Mouse (Mus musculus): Measurements from ENCODE around the gene Galnt10. TPM values are rescaled to one million over a fixed set of nuclear protein-coding genes. Genes with fewer than 3 reads are reported as not detected.

Galnt10 gene
- total RNA-seq, 4 experiments from 2014 or later, result 7.2 to 9.4 (median 8.6) TPM

DNA sequence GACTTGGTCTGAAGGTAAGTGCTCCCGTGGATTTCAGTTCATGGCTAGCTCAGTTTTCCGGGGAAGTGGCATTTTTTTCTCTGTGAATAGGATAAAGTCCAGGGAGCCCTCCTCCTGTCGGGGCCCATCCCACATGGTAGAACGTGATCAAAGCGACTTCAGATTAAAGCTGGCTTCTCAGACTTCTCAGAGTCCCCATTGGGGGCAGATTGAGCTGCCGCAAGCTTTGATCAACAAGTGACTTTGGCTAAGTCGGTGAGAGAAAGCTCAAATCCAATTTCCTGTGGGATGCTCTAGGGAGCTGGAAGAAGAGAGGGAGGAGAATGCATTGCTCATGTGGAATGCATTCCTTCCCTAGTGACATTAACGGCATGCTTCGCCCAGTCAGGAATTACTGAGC, 10.1 kb upstream of the Galnt10 start:
- DNase-seq (ENCODE audit: low spot score in 2 of 2), result no peak

GRCm38 (mm10) chr11:57643691-57644090, 1.6 kb upstream of the Galnt10 start:
- no peak for DNase-seq (ENCODE audit: low spot score in 2 of 2)

DNA sequence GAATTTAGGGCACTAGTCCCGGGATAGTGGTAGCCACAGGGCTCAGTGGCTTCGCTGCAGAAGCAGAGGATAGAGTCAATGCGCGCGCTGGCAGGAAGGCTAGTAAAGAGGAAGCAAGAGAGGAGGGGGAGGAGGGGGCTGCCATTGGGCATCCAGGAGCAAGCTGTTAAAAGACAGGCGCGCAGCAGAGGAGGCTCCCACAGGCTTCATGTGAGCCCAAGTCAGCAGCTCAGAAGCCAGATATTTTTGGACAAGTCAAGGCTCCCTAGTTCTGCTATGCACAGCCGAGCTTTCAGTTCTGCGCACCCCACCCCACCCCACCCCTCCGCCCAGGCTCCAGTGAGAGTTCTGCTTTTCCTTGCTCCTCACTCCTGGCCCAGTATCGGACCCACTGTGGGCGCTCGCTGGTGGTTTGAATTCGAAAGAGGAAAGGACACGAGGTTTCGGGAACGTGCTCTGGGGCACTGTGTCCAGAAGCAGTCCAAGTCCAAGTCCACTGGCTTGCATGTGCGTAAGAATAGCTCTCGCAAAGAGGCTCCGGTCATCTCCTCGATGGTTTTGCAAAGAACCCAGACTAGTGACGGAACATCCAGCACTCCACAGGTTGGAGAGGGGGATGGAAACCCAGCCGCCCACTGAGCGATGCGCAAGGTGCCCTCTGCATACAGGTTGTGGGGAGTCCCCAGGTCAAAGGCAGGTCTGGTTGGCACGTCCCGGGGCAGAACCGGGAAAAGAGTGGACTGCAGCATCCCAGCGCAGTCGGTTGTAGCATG, 811 bp upstream of the Galnt10 start:
- DNase-seq (ENCODE audit: low spot score in 2 of 2), result no peak

DNA sequence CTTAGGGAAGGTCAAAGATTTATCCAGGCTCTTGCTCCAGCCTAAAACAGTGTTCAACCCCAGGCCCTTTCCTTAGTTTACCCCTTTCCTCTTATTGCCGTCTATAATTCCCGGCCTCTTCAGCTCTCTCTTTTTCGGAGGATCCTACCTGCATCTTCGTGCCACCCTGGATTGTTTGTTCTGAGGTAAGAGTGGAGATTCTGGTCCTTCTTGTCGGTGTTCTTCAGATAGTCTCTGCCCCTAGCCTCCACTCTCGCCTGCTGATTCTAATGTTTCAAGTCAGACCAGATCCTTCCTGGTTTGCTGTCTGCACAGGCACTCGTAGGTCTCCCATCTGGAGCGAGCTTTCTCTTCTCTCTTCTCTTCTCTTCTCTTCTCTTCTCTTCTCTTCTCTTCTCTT, 605 bp downstream of the Galnt10 start:
- DNase-seq (ENCODE audit: low spot score in 2 of 2), result no peak

DNA sequence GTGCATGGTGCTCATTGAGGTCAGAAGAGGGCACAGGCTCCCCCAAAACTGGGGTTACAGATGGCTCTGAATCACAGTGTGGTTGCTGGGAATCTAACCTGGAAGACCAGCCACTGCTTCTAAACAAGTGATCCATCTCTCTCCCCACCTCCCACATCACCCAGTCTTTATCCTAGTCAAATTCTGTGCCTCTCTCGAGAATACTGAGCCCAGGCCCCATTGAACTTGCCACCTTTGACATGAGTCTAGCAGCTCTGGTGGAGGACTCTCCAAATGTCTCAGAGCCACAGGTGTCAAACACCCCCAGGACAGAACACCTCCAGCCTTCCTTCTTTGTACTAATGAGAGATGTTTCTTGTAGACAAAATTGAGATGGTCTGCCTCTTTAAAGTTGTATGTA, 1.2 kb downstream of the Galnt10 start:
- no peak for DNase-seq (ENCODE audit: low spot score in 2 of 2)

DNA sequence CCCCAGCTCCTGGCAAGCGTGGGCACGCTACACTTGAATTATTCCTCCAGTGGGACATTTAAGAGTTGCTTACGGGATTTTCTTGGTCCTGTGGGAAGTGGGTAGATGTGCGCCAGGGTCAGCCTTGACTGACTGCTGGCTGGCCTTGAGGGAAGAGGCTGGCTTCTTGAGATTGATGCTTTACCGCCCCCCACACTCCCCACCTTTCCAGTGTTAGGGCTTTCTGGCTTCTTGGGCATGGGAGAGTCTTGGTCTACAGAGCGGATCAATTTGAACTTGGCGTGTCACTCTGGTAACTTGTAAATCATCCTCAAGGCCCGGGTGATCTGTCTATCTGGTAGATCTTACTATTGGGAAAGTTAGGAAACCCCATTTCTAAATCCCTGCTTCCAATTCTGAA, 1.7 kb downstream of the Galnt10 start:
- DNase-seq (ENCODE audit: low spot score in 2 of 2), result no peak

DNA sequence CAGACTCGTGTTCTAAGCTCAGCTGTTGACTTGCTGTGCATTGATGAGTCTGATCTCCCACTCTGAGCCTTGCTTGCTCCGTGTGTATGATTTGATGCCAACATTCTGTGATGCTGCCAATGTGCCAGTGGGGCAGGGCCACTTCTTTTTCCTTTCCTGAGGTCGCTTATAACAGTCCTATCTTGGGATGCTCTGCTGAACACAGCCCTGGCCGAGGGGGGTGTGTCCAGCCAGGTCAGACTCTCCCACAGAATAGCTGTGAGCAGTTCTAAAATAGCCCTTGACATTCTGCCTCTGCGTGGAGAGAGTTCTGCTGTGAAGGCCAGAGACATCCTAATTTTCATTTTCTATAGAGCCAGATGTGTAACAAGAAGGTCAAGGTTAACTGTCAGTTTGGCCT, 2.2 kb downstream of the Galnt10 start:
- no peak for DNase-seq (ENCODE audit: low spot score in 2 of 2)

GRCm38 (mm10) chr11:57648196-57648800, 3.1 kb downstream of the Galnt10 start:
- DNase-seq (ENCODE audit: low spot score in 2 of 2), result no peak

GRCm38 (mm10) chr11:57649269-57649668, 4.0 kb downstream of the Galnt10 start:
- DNase-seq (ENCODE audit: low spot score in 2 of 2), result no peak

DNA sequence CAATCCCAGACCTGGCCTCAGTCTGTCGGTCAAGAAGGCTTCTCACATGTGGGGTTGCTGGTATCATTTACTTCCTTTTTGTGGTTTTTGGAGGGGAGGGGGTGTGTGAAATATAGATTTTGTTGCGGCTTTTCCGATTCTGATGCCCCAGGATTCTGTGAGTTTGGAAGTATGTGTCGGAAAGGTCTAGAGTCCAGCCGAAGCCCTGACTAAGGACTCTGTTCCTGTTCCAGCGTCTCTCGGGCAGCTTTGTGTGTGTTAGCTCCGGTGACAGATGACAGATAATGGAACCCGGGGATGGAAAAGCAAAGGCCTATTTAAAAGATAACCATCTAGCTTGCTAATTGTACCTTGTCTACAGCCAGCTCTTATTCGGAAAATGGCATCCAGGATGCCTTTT, 4.4 kb downstream of the Galnt10 start:
- DNase-seq (ENCODE audit: low spot score in 2 of 2), result no peak

DNA sequence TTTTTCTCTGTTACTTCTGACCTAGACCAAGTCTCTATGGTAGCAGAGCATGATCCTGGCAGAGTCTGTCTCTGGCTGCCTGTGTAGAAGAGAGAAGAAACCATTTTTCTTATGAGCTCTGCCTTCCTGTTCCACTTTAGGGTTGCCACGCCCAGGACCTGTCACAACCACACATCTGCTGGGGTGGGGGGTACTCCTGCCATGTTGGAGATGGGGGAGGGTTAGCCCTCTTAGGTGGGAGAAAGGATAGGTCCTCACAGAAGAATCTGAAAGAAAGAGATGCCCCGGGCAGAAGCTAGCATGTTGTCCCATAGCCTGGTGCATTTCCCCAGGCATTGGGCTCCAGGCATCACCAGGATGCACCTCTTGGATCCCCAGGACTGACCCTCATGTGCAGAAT, 5.6 kb downstream of the Galnt10 start:
- DNase-seq (ENCODE audit: low spot score in 2 of 2), result no peak

DNA sequence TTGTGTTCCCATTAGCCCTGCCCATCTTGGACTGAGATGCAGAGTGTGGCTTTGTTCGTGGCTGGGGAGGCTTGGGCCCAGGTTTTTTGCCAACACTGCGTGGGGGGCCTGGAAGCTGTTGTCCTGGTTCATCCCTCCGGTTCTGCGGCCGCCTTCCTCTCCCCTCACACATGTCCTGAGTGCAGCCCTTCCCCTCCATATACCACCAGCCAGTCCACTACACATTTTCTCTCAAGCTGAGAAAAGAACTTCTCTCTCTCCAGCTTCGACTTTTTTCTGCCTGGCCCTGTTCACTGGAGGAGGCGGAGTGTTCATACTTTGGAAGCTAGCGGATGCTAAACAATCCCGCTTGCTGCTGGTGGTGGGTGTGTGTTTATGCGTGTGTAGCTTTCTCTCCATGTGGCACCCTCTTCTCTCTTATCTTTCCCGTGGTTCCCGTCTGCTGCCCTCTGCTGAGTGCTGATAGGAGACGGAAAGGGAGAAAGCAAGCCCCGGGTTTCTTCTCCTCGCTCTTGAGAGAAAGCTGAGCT, 6.1 kb downstream of the Galnt10 start:
- peak in 1 of 2 experiments; percentile 67 for DNase-seq (ENCODE audit: low spot score in 2 of 2)

DNA sequence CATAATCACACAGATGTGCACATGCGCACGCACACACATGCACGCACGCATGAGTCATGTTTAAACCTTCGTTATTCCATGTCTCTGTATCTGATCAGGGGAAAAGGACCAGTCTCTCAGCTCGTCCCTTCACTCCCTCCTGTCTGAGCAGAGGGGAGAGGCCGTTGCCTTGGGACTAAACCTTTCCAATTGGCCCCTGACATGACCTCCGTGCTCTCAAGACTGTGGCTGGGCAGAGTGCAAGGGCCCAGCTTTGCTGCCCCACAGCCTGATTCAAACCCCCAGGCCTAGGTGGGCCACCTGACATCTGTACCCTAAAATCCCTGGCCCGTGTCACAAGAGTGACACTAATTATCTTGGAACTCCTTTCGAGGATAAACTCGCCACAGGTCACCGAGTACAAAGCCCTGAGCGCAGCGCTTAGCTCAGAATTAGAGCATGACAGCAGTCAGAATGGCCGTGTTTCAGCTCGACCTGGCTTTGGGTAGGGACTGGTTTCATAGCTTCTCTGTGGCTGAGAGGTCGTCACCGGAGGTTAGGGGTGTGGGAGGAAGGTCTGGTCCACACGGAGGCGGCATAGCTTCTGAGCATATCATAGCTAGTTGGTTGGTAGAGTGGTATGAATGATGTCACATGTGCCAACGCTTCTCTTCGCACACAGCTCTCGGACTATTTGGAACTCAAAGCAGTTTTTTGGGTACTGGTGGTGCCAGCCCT, 7.1 kb downstream of the Galnt10 start:
- no peak for DNase-seq (ENCODE audit: low spot score in 2 of 2)

DNA sequence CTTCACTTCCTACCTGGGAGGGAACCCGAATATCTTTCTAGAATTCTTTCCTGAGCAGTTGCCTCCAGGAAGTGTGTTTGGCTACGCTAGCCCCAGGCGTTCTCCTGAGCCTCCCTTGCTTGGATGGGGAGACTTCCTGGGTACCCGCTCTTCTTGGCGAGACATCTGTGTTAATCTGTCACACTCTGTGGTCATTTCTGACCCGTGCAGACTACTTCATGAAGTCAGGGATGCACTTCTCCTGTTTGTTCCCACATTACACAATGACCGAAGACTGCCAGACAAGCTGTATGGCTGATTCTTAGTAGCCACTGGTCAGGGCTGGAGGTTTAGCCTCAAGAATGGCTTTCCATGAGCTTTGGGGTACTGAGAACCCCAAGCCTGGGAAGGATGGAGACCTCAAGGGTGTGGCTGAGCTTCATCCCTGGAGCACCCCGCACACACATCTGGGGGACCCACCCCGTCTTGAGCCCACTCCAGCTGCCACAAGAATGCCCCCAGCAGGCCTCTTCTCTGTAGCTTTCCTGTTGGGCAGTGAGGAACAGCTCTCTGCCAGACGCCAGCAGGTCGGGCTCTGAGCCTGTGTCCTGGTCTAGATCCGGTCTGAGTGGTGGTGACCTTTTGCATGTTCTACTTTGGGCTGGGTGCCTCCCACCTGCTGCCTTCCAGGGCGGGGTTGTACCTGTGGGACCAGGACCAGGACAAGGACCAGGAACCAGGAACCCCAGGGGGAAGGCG, 7.8 kb downstream of the Galnt10 start:
- DNase-seq (ENCODE audit: low spot score in 2 of 2), result no peak

GRCm38 (mm10) chr11:57653796-57654195, 8.6 kb downstream of the Galnt10 start:
- no peak for DNase-seq (ENCODE audit: low spot score in 2 of 2)

DNA sequence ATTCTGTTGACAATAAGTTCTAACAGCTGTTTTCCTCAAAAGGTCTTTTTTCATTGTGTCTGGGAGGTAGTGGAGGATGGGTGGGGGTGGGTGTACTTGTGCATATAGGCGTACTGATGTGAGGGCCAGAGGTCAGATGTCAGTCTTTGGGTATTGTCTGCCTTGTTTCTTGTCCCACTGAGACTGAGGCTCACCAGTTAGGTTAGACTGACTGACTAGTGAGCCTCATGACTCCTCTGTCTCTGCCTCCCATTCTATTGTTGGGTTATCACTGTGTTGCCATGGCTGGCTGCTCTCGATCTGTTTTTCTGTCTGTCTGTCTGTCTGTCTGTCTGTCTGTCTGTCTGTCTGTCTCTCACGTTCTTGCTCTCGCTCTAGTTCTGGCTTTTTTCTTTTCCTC, 9.1 kb downstream of the Galnt10 start:
- no peak for DNase-seq (ENCODE audit: low spot score in 2 of 2)

DNA sequence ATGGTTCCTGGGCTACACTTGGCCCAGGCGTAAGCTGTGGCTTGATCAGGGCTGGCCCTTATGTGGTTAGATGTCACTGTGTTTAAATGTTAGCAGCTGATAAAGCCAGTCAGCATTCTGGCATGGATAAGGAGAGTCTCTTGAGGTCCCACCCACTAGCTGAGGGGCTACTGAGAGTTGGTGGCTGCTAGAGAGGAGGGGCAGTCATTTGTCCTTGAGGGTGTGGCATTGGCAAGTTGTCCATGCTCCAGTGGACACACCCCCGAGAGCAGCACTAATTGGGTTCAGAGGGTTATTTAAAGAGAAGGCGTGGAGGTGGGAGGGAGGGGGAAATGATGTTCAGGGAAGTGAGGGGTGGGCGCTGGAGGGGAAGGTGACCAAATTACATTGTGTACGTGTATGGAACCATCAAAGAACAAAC, 9.7 kb downstream of the Galnt10 start:
- no peak for DNase-seq (ENCODE audit: low spot score in 2 of 2)

DNA sequence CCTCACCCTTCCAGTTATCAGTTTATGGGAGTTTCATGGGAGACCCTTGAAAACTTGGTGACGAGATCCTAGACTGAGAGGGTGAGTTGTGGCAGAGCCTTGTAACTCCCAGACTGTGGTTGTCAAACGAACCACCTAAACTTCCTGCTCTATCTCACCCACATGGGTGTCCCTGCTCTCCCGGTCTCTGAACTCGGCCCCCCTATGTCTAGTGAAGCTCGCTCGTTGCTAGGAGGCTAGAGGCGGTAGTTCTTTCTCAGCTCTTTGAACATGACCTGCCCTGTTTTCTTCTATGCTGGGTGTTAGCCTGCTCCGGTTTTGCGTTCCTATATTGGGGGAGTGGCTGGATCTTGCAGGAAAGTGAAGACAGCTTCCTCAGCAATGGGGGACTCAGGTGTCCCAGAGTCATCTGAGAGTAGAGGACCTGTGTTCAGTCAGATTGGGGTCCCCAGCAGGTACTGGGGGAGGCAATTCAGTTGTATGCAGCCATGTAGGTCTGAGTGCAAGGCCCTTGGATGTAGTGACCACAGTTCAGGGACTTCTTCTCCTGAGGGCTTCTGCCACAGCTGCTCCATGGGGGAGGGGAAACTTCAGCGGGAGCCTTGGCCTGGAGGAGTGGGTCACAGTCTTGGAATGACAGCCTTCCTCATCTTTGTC, 10.6 kb downstream of the Galnt10 start:
- DNase-seq (ENCODE audit: low spot score in 2 of 2), result no peak

DNA sequence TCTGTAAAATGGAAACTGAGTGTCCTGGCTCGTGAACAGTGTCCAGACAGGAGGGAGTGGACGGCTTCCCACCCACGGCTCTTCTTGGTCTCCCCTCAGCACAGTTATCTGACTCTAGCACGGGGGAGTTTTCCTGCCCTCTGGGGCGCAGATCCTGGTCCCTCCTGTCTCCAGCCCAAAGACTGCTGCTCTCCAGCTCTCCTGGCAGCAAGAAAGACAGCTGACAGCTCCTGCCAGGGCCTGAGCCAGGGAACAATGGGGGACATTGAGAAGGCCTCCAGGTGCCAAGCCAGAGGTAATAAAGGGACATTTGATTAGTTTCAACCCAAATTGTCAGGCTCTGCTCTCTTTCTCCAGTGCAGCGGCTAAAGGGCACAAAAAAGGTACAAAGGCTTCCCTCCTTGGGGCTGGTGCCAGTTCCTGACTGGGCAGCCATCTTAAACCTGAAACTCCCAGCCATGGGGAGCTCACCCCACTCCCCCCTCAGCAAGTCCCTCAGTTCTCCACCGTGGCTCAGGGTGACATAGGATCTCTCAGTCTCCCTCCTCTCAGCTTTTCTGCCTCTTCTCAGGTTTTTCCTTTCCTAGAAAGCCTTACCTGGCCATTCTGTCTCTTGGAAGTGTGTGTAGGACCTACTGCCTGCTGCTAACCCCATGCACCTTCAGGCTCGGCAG, 11.5 kb downstream of the Galnt10 start:
- DNase-seq (ENCODE audit: low spot score in 2 of 2), result no peak

GRCm38 (mm10) chr11:57657370-57658072, 12.3 kb downstream of the Galnt10 start:
- no peak for DNase-seq (ENCODE audit: low spot score in 2 of 2)
